Mouse (Mus musculus): ENCODE results near the gene Ago4.

DNA sequence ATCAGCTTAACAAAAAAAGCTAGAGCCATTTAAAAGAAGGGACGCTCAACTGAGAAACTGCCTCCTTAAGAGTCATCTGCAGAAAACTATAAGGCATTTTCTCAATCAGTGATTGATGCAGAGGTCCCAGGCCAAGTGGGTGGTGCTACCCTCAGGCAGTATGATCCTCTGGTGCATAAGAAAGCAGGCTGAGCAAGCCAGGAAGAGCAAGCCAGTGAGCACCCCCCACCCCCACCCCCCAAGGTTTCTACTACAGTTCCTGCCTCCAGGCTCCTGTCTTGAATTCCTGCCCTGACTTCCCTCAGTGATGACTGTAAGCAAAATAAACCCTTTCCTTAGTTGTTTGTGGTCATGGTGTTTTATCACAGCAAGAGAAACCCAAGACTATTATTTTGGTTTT lies 83.0 kb downstream of the Ago4 start:
- no peak for TF ChIP-seq GATA1 (IDR thresholded peaks at IDR 0.05; ENCODE audit: low read length)
- TF ChIP-seq TAL1 (IDR thresholded peaks at IDR 0.05; ENCODE audit: low read length) = no peak
